Mouse (Mus musculus) CH12.LX (cell line): ENCODE data around the gene Map1lc3b. TPM values are rescaled to one million over a fixed set of nuclear protein-coding genes. Genes with fewer than 3 reads are reported as not detected.

Experiments used
- DNase-seq: peaks from one replicate; pipeline ENCODE4 v3.0.0-alpha.2; 2013; ENCODE audit errors: extremely low read depth
- H3K27ac ChIP-seq: 2 replicates; pipeline ENCODE4 v1.5.1; 2012; ENCODE audit warnings: low read depth, mild to moderate bottlenecking, control low read depth, moderate library complexity; ENCODE audit not compliant: insufficient read depth
- H3K27me3 ChIP-seq: replicated peaks from 2 replicates; pipeline ENCODE3; 2012; ENCODE audit warnings: inconsistent platforms
- H3K36me3 ChIP-seq, 2 experiments: replicated peaks in 1 of 2; 2 replicates each; pipeline versions ENCODE3 to v1.6.1; 2012; ENCODE audit warnings: inconsistent platforms in 1 of 2, low read length in 1 of 2, mild to moderate bottlenecking in 1 of 2, mixed read lengths in 1 of 2, moderate library complexity in 1 of 2; ENCODE audit not compliant: control insufficient read depth in 1 of 2, insufficient read depth in 1 of 2
- H3K4me1 ChIP-seq, 2 experiments: 2 replicates each; pipeline ENCODE4 v1.6.1; 2012; ENCODE audit warnings: inconsistent platforms in 1 of 2, moderate library complexity in 1 of 2; ENCODE audit not compliant: insufficient read depth in 2 of 2, control insufficient read depth in 1 of 2
- H3K4me2 ChIP-seq: 2 replicates; pipeline ENCODE4 v1.6.1; 2012; ENCODE audit warnings: low read depth, mild to moderate bottlenecking, control low read depth; ENCODE audit not compliant: poor library complexity, insufficient read depth, severe bottlenecking
- H3K4me3 ChIP-seq, 3 experiments: fragments of 150-350 bp in 1 of 3; sonication (generic) in 1 of 3; replicated peaks in 1 of 3; 2 replicates each; pipeline versions ENCODE3 to v1.5.1; 2011 to 2012; ENCODE audit warnings: low read depth in 2 of 3, low read length in 2 of 3, mild to moderate bottlenecking in 2 of 3, moderate library complexity in 2 of 3, control low read depth in 1 of 3, improper control_type of control experiment in 1 of 3, inconsistent platforms in 1 of 3, mixed read lengths in 1 of 3; ENCODE audit not compliant: poor library complexity in 1 of 3
- H3K79me2 ChIP-seq: replicated peaks from 2 replicates; pipeline ENCODE4 v1.6.1; 2012; ENCODE audit warnings: mild to moderate bottlenecking, moderate library complexity; ENCODE audit not compliant: control insufficient read depth, poor library complexity, insufficient read depth, severe bottlenecking; ENCODE audit errors: extremely low read depth
- H3K9ac ChIP-seq: 2 replicates; pipeline ENCODE4 v1.6.1; 2012; ENCODE audit warnings: low read depth, mild to moderate bottlenecking, control low read depth, moderate library complexity; ENCODE audit not compliant: insufficient read depth
- H3K9me3 ChIP-seq: replicated peaks from 2 replicates; pipeline ENCODE3; 2012; ENCODE audit warnings: low read length, inconsistent platforms, mixed read lengths
- CHD1 ChIP-seq: IDR thresholded peaks from 2 replicates; pipeline ENCODE4 v1.6.1; 2012; ENCODE audit warnings: low read depth, low read length, improper control_type of control experiment, inconsistent platforms
- E2F4 ChIP-seq: IDR thresholded peaks from 2 replicates; pipeline ENCODE4 v1.6.1; 2011; ENCODE audit warnings: low read depth, low read length, improper control_type of control experiment; ENCODE audit not compliant: insufficient replicate concordance
- ELF1 ChIP-seq: IDR thresholded peaks from 2 replicates; pipeline ENCODE4 v1.6.1; 2014; ENCODE audit warnings: low read depth, mild to moderate bottlenecking, inconsistent platforms, low read length, improper control_type of control experiment
- HCFC1 ChIP-seq: IDR thresholded peaks from 2 replicates; pipeline ENCODE4 v1.6.1; 2012; ENCODE audit warnings: low read depth, mild to moderate bottlenecking, inconsistent platforms, low read length, improper control_type of control experiment
- MAX ChIP-seq: IDR thresholded peaks from 2 replicates; pipeline ENCODE4 v1.6.1; 2011; ENCODE audit warnings: low read length, improper control_type of control experiment
- MEF2A ChIP-seq: IDR thresholded peaks from 2 replicates; pipeline ENCODE4 v1.6.1; 2014; ENCODE audit warnings: low read depth, mild to moderate bottlenecking, inconsistent platforms, low read length, improper control_type of control experiment, borderline replicate concordance
- MXI1 ChIP-seq: IDR thresholded peaks from 2 replicates; pipeline ENCODE4 v1.6.1; 2011; ENCODE audit warnings: mild to moderate bottlenecking, low read depth, low read length, improper control_type of control experiment
- NELFE ChIP-seq: IDR thresholded peaks from 2 replicates; pipeline ENCODE4 v1.6.1; 2011; ENCODE audit warnings: low read depth, low read length, improper control_type of control experiment
- POLR2A ChIP-seq: IDR thresholded peaks from 2 replicates; pipeline ENCODE4 v1.6.1; 2011; ENCODE audit warnings: low read depth, mild to moderate bottlenecking, improper control_type of control experiment, low read length
- RCOR1 ChIP-seq: conservative IDR thresholded peaks from 2 replicates; pipeline ENCODE4 v1.6.1; 2012; ENCODE audit warnings: low read depth, mild to moderate bottlenecking, inconsistent platforms, low read length, improper control_type of control experiment
- SIN3A ChIP-seq: IDR thresholded peaks from 2 replicates; pipeline ENCODE4 v1.6.1; 2012; ENCODE audit warnings: low read length, improper control_type of control experiment, inconsistent platforms
- UBTF ChIP-seq: IDR thresholded peaks from 2 replicates; pipeline ENCODE4 v1.6.1; 2012; ENCODE audit warnings: low read depth, mild to moderate bottlenecking, inconsistent platforms, low read length, improper control_type of control experiment, moderate library complexity
- USF1 ChIP-seq: IDR thresholded peaks from 2 replicates; pipeline ENCODE4 v1.6.1; 2014; ENCODE audit warnings: low read depth, mild to moderate bottlenecking, inconsistent platforms, low read length, improper control_type of control experiment
- ZKSCAN1 ChIP-seq: IDR thresholded peaks from 2 replicates; pipeline ENCODE4 v1.6.1; 2012; ENCODE audit warnings: low read depth, inconsistent platforms, low read length, improper control_type of control experiment, borderline replicate concordance
- dilution Hi-C: fragments of 300-500 bp; cut with MboI; formaldehyde crosslinking; loops from 2 replicates; pipeline ENCODE4 v1.14.3; 2020; ENCODE audit warnings: low sequenced_read_pairs; ENCODE audit not compliant: extremely low pct_unique_long_range_greater_than_20kb, extremely low pct_ligation_motif_present
- in situ Hi-C: fragments of 300-500 bp; cut with MboI; formaldehyde crosslinking; loops from 3 replicates; pipeline ENCODE4 v1.14.3; 2019; ENCODE audit warnings: low sequenced_read_pairs, low pct_ligation_motif_present, low pct_unique_long_range_greater_than_20kb, mixed read lengths
- polyA plus RNA-seq: library from polyadenylated mRNA; unstranded; fragments of >175 nt; gene quantifications from 2 replicates; pipeline ENCODE4 v1.2.1, GENCODE M21; 2012; ENCODE audit warnings: low read depth; ENCODE audit not compliant: insufficient read length
- total RNA-seq, 2 experiments: library from RNA; depleted of rRNA; stranded (reverse); fragments of 300-350 nt in 1 of 2; fragments of >200 nt in 1 of 2; gene quantifications; 2 replicates each; pipeline ENCODE4 v1.2.3; 2012 to 2014

The Map1lc3b gene
- total and polyA plus RNA-seq, 3 experiments = 45.7 to 55.8 (median 48.9) TPM

GRCm38 (mm10) chr8:121552506-121552905 is 37.7 kb upstream of the Map1lc3b start:
- DNase-seq = no peak
- Histone ChIP-seq H3K9ac (no peak overlapping the region), H3K27me3 (no peaks in the 10 kb centered on the region), H3K27ac (no peak overlapping the region), H3K36me3 (peaks cover 54 to 80% of the 10 kb centered on the region in 2 experiments), H3K4me3 (no peak overlapping the region), H3K4me1 (no peaks in the 10 kb centered on the region), H3K4me2 (no peak overlapping the region), H3K79me2 (no peaks in the 10 kb centered on the region), H3K9me3 (no peaks in the 10 kb centered on the region)
- in situ Hi-C loops (no loop called here), dilution Hi-C loops (no loop called here)
- TF ChIP-seq RCOR1 = no peak
- no peak for TF ChIP-seq MEF2A
- TF ChIP-seq ZKSCAN1 = no peak
- no peak for TF ChIP-seq UBTF
- TF ChIP-seq MAX = no peak
- no peak for TF ChIP-seq MXI1
- TF ChIP-seq POLR2A = no peak
- no peak for TF ChIP-seq CHD1
- no peak for TF ChIP-seq HCFC1
- TF ChIP-seq SIN3A = no peak
- TF ChIP-seq ELF1 = no peak

- Histone ChIP-seq H3K9me3 (no peaks in the 10 kb centered on the region), H3K27ac (no peak overlapping the region), H3K4me1 (no peaks in the 10 kb centered on the region), H3K36me3 (peaks cover 64 to 93% of the 10 kb centered on the region in 2 experiments), H3K4me3 (no peak overlapping the region), H3K9ac (no peak overlapping the region), H3K79me2 (no peaks in the 10 kb centered on the region), H3K4me2 (no peak overlapping the region), H3K27me3 (no peaks in the 10 kb centered on the region)
- TF ChIP-seq E2F4 (no peak), MEF2A (no peak), NELFE (no peak), CHD1 (no peak), MXI1 (no peak), USF1 (no peak)
- dilution Hi-C loops = no loop called here
- in situ Hi-C loops = no loop called here
- DNase-seq = no peak
Measured at GRCm38 (mm10) chr8:121553831-121554475, 36.2 kb upstream of the Map1lc3b start.
